Mouse (Mus musculus) bone marrow macrophage, adult 2 months (primary cell): ENCODE data around the gene Gm20388. TPM values are rescaled to one million over a fixed set of nuclear protein-coding genes. Genes with fewer than 3 reads are reported as not detected.
A peak's percentile ranks its signal among the peaks of the same experiment; 100 is the strongest.

Experiments
- H3K27ac ChIP-seq: 2 replicates; pipeline ENCODE4 v1.5.1; 2012; ENCODE audit warnings: low read depth, low read length; ENCODE audit not compliant: insufficient read depth
- H3K4me1 ChIP-seq: 2 replicates; pipeline ENCODE4 v1.6.1; 2012; ENCODE audit warnings: low read length; ENCODE audit not compliant: control insufficient read depth, insufficient read depth
- H3K4me3 ChIP-seq: 2 replicates; pipeline ENCODE4 v1.5.1; 2012; ENCODE audit warnings: mild to moderate bottlenecking, low read length, moderate library complexity; ENCODE audit not compliant: insufficient read depth
- CTCF ChIP-seq: IDR thresholded peaks from 2 replicates; pipeline ENCODE4 v1.5.1; 2012; ENCODE audit warnings: low read depth, mild to moderate bottlenecking, low read length, moderate library complexity
- POLR2A ChIP-seq: IDR thresholded peaks from 2 replicates; pipeline ENCODE4 v1.6.1; 2012; ENCODE audit warnings: mild to moderate bottlenecking, low read depth, low read length, borderline replicate concordance
- polyA plus RNA-seq: library from polyadenylated mRNA; stranded (reverse); fragments of >200 nt; gene quantifications from 2 replicates; pipeline ENCODE4 v1.2.4, GENCODE M21; 2012; ENCODE audit not compliant: missing spikeins, insufficient read depth, insufficient read length

Gene Gm20388
- polyA plus RNA-seq, 1 experiment = 32.7 TPM

DNA sequence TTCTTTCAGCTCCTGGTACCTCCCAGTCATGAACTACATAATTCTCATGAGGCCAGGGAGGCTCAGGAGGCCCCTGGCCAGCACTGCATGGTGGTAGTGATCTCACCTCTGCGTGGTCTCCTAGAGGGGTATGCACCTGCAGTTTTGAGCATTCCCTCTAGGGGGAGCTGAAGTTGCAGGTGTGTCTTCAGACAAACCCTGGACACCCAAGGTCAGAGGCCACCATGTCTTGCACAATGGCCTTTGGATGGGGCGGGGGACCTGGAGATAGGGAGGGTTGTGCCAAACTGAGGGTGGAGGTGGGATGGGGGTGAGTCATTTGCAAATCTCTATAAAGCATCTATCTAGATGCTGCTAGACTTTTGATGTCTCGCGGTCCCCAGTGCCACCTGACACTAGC lies 405.0 kb downstream of the Gm20388 start:
- Histone ChIP-seq H3K27ac (no peak overlapping the region), H3K4me1 (peaks cover 16% of the 10 kb centered on the region), H3K4me3 (no peak overlapping the region)
- TF ChIP-seq CTCF (peak; percentile 5; the same call in 1 of the 2 replicates), POLR2A (no peak)

GRCm38 (mm10) chr8:120316707-120317106 lies 406.1 kb downstream of the Gm20388 start:
- peaks cover 15% of the 10 kb centered on the region for H3K4me1 ChIP-seq
- H3K4me3 ChIP-seq = no peak overlapping the region
- TF ChIP-seq POLR2A = no peak
- no peak for TF ChIP-seq CTCF
- H3K27ac ChIP-seq = no peak overlapping the region

- TF ChIP-seq CTCF = no peak
- no peak for TF ChIP-seq POLR2A
- Histone ChIP-seq H3K4me1 (peaks cover 14% of the 10 kb centered on the region), H3K4me3 (no peak overlapping the region)
Measured at GRCm38 (mm10) chr8:120317118-120317824, 406.6 kb downstream of the Gm20388 start.

DNA sequence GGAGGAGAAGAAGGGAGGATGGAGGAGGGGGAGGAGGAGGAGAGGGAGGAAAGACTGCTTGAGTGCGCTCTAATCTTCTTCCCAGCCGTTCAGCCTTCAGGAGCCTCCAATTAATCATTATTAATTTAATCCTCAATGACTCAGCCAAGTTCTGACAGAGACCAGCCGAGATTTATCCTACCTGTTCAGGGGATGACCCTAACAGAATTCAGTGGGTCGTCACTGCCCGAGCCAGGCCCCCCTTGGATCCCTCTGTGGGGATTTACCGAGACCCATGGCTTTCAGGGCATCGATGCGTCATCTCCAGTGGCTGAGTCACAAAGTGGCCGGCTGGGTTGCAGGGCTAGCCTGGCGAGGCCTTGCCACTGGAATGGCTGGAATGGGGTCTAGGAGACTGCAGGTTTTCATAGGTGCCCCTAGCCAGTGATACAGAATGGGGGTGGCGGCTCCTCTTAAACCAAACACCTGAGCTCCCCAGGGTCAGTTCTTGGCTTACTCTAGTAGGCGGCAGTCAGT lies 407.9 kb downstream of the Gm20388 start:
- TF ChIP-seq POLR2A = no peak
- TF ChIP-seq CTCF = no peak
- Histone ChIP-seq H3K4me1 (peaks cover 20% of the 10 kb centered on the region), H3K4me3 (no peak overlapping the region), H3K27ac (no peak overlapping the region)

More at GRCm38 (mm10) chr8:120317118-120317824, 406.6 kb downstream of the Gm20388 start:
- no peak overlapping the region for H3K27ac ChIP-seq

- no peak overlapping the region for H3K4me3 ChIP-seq
- H3K27ac ChIP-seq = no peak overlapping the region
- no peak for TF ChIP-seq POLR2A
- peak; percentile 98 for TF ChIP-seq CTCF
- H3K4me1 ChIP-seq = peaks cover 29% of the 10 kb centered on the region
Measured at GRCm38 (mm10) chr8:120319449-120319848, 408.8 kb downstream of the Gm20388 start.

DNA sequence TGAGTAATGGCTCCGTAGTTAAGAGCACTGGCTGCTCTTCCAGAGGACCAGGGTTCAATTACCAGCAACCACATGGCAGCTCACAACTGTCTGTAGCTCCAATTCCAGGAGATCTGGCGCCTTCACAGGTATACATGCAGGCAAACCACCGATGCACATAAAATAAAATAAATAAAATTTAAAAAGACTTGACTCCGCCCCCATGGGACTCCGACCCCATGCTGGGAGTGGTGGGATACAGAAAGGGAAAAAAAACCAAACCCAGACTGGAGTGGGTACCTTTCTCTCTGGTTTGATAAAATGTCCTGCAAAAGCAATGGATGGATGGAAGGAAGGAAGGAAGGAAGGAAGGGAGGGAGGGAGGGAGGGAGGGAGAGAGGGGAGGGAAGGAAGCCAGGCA lies 409.5 kb downstream of the Gm20388 start:
- H3K4me1 ChIP-seq = peaks cover 36% of the 10 kb centered on the region
- no peak for TF ChIP-seq POLR2A
- no peak overlapping the region for H3K27ac ChIP-seq
- H3K4me3 ChIP-seq = no peak overlapping the region

DNA sequence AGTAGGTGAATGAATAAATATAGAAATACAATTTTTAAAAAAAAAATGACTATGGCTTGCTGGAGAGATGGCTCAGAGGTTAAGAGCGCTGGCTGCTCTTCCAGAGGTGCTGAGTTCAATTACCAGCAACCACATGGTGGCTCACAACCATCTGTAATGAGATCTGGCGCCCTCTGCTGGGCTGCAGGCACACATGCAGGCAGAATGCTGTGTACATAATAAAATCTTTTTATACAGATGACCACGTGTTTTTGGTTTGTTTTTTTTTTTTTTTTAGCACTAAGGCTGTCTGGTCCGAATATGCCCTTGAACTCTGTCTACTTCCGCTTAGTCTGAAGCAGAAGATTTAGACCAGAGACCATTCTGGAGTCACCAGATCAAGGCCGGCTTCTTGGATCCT lies 411.1 kb downstream of the Gm20388 start:
- Histone ChIP-seq H3K4me1 (peaks cover 41% of the 10 kb centered on the region), H3K4me3 (no peak overlapping the region), H3K27ac (peak overlapping the region; percentile 85)
- TF ChIP-seq CTCF (peak; percentile 94), POLR2A (no peak)

DNA sequence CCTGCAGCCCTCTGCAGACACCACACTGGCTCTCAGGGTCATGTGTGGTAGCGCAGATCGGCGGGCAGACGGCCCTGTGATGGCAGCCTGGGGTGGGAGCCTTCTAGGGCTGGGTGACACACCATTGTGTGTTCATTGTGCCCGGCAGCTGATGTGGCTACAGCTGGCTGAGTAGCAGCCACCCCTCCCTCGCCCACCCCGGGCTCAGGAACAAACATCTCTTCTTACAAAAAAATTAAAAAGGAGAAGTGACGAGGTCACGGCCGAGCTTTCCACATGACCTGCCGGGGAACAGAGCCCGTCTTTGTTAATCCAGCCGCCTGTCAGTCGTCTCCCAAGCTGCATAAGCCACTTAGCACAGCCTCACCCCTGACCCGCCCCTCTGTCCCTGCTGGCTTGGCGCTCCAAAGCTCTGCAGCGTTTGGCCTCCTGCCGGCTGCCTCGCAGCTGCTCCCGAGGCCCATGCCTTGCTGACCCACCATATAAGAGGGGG lies 412.4 kb downstream of the Gm20388 start:
- TF ChIP-seq CTCF (no peak), POLR2A (no peak)
- Histone ChIP-seq H3K27ac (peak overlapping the region; percentile 85), H3K4me3 (no peak overlapping the region), H3K4me1 (peaks cover 41% of the 10 kb centered on the region)

DNA sequence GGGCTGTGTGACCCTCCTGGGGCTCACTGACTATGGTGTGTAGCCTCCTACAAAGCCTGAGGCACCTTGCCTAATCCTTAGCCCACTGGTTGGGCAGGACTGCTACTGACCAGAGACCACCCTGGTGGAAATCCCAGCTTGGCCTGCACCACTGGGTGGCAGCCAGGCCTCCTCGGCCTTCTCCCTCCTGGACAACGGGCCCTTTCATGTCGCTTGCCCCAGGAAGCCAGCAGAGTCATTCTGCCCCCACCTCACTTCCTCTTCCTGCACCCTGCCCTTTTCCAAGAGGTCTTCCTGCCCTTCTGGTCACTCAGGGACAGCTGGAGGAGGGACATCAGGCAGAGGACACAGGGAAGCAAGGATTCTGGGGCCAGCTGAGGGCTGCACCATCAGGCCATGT lies 413.9 kb downstream of the Gm20388 start:
- no peak for TF ChIP-seq POLR2A
- TF ChIP-seq CTCF = no peak
- Histone ChIP-seq H3K4me3 (no peak overlapping the region), H3K27ac (peak overlapping the region; percentile 69)

DNA sequence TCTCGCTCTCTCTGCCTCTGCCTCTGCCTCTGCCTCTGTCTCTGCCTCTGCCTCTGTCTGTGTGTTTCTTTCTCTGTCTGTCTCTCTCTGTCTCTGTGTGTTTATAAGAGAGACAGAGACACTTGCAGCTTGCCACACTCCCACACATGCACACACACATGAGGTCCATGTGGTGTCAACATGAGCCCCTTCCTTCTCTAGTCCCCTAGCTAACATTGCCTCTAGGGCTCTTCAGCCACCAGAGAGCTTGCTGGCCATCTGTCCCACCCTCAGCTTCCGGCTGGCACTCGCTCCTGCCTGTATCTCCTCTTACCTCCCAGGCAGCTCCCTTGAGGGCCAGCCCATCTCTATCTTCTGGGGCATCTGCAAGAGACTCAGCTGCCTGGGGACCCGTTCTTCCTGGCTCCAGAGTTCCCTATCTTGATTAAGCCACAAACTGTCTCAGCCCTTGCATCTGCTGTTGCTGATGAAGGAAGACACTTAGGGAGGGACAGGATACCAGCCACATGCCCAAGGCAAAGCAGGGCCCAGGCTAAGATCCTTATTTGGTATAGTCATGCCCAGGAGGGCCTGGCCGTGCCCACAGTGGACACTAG lies 414.6 kb downstream of the Gm20388 start:
- Histone ChIP-seq H3K4me1 (peaks cover 36% of the 10 kb centered on the region), H3K27ac (peak overlapping the region; percentile 24), H3K4me3 (no peak overlapping the region)
- TF ChIP-seq CTCF (no peak), POLR2A (no peak)

More for the DNA sequence above, 413.9 kb downstream of the Gm20388 start:
- peaks cover 38% of the 10 kb centered on the region for H3K4me1 ChIP-seq
